Mouse (Mus musculus) left cerebral cortex, postnatal 4 days (tissue): ENCODE measurements around the gene Cpe. TPM values are rescaled to one million over a fixed set of nuclear protein-coding genes. Genes with fewer than 3 reads are reported as not detected.
"Not testable (repeated sequence)": the region's sequence is repeated elsewhere in the genome, so short reads cannot be mapped to it uniquely, and the experiment has no call there.

ENCODE experiments used
- DNase-seq: peaks from one replicate; pipeline ENCODE4 v3.0.0-alpha.2; 2022
- intact Hi-C: fragments of 180-260 bp; cut with DNase I; formaldehyde crosslinking; loops from one replicate; pipeline ENCODE4 v1.15.1; 2025
- total RNA-seq, 2 experiments: library from RNA; stranded (reverse); gene quantifications; 2 replicates each; pipeline ENCODE4 v1.2.3; 2021

Gene Cpe
- total RNA-seq, 2 experiments from 2014 or later: 839 to 915 TPM

- intact Hi-C loops: no loop called here
Measured at GRCm38 (mm10) chr8:64676381-64676780, 16.5 kb downstream of the Cpe start.

GRCm38 (mm10) chr8:64674951-64675585 lies 17.8 kb downstream of the Cpe start:
- DNase-seq: no peak
- intact Hi-C loops: no loop called here

More at GRCm38 (mm10) chr8:64676381-64676780, 16.5 kb downstream of the Cpe start:
- no peak for DNase-seq

GRCm38 (mm10) chr8:64672920-64673319 lies 19.9 kb downstream of the Cpe start:
- intact Hi-C loops: no loop called here
- DNase-seq: no peak

DNA sequence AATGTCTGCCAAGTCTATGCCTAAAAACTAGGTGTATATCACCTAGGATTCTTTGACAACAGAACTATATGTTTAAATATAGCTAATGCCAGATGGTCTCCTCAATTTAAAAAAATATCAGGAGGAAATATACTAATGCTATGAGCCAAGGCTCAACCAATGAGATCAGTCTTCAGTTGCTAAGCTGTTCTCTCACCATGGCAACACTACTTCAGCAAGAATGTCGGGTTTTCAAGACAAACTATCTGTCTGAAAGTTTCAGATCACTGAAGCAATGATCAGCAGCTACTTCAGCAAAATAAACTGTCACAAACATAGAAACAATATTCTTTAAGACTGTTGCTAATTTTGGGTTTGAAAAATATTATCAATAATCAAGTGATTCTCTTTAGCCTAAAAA lies 20.9 kb downstream of the Cpe start:
- DNase-seq: no peak
- intact Hi-C loops: no loop called here

- DNase-seq, intact Hi-C loops: not testable (repeated sequence)
Measured at GRCm38 (mm10) chr8:64666305-64666704, 26.5 kb downstream of the Cpe start.

- intact Hi-C loops: no loop called here
Measured at GRCm38 (mm10) chr8:64665563-64665962, 27.3 kb downstream of the Cpe start.

DNA sequence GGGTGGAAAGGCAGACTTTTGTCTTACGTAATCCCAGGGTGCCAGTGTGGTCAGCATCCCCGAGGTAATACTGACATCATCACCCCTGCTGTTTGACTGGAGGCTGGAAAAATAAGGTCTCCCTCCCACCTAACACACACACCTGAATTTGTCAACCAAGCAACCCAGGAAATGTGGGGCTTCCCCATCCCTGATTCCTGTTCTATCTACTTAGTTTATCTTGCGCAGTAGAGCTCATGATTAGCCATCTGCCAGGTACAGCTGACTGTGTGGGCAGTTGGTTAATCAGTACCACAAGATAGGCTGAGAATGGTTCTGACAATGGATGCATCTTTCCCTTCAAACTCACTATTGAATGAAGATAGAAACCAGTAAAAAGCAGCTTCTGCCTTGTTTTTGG lies 28.0 kb downstream of the Cpe start:
- DNase-seq: no peak
- intact Hi-C loops: no loop called here

More at GRCm38 (mm10) chr8:64665563-64665962, 27.3 kb downstream of the Cpe start:
- no peak for DNase-seq

DNA sequence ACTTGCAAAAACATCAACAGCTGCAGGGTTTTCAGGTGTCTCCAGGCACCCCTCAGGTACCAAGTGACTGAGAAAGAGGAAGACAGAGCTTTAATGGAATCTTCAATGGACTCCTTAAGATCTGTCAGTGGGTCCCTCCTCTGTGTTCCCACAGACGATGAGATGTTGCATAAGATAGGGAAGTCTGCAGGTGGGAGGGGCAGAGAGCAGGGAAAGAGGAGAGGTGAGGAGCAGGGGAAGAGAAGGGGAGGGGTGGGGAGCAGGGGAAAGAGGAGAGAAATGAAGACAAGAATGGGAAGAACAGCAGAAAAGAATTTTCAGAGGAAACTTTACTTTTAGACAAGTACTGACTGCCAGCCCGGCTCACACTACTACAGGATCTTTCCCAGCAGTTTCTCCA lies 28.5 kb downstream of the Cpe start:
- intact Hi-C loops: no loop called here
- DNase-seq: no peak

- intact Hi-C loops: no loop called here
Measured at GRCm38 (mm10) chr8:64659097-64659496, 33.8 kb downstream of the Cpe start.

DNA sequence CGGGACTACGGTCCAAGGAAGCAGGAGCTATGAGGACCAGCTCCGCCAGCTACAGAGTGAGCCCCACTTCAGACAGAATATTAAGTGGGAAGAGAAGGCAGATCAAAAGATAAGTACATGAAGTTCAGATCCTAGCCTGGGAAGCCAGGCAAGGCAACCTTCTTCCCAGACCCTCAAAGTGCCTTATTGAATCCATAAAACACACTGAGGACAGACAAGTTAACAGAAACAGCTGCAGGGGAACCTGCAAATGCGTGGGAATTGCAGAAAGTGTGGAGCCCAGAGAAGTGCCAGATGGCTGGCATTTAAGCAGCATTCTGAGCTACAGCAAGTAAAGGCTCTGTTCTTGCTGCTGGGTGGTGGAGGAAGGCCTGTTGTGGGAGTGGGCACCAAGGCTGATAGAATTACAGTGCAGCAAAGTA lies 34.9 kb downstream of the Cpe start:
- no peak for DNase-seq
- intact Hi-C loops: no loop called here

More at GRCm38 (mm10) chr8:64659097-64659496, 33.8 kb downstream of the Cpe start:
- DNase-seq: no peak

DNA sequence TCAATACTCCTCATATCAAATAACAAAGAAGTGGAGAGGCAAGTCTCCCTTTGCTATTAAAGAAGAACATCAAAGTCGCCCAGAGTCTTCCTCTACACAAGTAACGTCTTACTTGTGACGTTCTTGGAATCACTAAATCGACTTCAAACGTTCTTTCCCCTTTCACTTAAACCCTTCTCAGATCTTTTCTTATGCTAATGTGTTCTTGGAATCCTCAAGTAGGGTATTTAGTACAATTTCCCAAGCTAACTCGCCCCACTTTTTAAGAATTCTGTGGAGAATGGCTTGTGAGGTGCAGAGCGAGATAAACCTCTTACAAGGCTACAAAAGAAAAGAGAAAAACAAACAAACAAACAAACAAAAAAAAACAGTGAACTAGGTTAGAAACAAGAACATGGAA lies 35.3 kb downstream of the Cpe start:
- intact Hi-C loops: no loop called here
- no peak for DNase-seq

DNA sequence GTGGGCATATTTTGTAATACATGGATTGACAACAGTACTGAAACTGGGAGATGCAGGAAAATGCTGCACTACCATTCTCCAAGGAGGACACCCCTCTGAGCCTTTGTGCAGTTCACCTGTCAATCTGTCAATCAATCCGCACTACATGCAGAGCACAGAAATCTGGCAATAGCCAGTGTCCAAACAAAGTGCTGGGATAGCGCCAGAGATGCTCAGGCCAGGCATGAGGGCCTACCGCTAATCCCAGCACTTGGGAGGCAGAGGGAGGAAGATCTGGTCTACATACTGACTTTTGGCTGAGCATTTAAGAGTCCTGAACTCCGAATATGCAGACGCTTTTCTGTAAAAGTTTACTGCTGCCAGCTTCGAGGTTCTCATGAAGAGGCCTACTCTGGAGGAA lies 37.0 kb downstream of the Cpe start:
- peak; percentile 21 for DNase-seq
- intact Hi-C loops: no loop called here

- DNase-seq: no peak
- intact Hi-C loops: no loop called here
Measured at GRCm38 (mm10) chr8:64655087-64655486, 37.8 kb downstream of the Cpe start.

- intact Hi-C loops: no loop called here
- no peak for DNase-seq
Measured at GRCm38 (mm10) chr8:64652285-64652684, 40.6 kb downstream of the Cpe start.

GRCm38 (mm10) chr8:64648063-64648462 lies 44.8 kb downstream of the Cpe start:
- intact Hi-C loops: no loop called here
- no peak for DNase-seq

GRCm38 (mm10) chr8:64647148-64647547 lies 45.7 kb downstream of the Cpe start:
- intact Hi-C loops: no loop called here
- no peak for DNase-seq

DNA sequence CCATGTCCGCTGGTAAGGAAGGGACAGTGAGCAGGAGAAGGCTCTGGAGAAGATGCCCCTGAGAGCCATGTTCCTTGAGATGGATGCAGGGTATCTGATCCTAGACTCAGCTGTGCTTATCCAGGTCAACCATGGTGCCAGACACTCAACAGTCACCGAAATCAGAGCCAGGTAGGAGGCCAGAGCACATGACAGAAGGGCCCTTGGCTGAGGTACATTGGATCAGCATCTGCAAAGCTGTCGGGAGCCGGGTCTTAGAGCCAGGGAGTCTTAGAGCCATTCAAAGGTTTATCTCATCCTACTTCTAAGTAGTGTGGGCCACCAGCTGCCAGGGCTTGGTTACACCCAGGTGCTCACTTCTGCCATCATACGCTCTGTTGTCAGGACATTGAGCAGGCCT lies 46.4 kb downstream of the Cpe start:
- intact Hi-C loops: no loop called here
- DNase-seq: no peak

DNA sequence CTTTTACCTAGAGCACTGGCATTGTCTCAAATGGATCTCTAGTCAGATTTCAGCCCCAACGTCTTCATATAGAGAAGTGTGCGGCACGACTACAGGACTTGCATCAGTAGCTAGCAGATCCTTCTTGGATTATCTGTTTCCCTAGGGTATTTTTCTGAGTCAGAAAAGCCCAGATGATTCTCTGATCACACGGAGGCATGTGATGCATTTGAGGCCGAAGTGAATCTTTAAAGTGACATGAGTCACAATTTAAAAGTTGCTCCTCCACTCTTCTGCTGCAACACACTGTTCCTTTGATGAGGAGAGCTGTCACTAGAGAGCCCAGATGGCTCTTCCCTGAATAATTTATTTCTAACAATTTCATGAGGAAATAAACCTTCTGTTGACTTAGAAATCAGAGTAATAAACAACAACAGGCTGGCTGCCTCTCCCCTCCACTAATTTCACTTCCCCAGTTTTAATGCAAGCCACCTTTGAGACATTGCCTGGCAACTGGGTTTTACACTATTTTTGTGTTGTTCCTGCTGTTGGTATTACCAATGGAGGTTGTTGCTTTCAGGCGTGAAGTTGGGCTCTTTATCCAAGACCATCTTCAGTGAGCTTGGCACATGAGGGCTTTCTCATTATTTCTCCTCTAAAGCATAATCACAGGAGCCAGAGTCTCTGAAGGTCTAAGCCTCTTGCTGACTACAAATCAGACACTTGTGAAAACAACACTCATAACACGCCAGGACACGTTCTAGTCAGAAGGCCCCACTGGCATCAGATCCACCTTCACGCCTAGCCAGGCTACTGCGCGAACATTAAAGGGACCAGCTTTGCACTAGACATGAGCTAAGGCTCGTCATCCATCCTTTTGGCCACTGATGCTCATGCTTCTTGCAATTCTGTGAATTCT lies 48.5 kb downstream of the Cpe start:
- no peak for DNase-seq
- intact Hi-C loops: no loop called here

DNA sequence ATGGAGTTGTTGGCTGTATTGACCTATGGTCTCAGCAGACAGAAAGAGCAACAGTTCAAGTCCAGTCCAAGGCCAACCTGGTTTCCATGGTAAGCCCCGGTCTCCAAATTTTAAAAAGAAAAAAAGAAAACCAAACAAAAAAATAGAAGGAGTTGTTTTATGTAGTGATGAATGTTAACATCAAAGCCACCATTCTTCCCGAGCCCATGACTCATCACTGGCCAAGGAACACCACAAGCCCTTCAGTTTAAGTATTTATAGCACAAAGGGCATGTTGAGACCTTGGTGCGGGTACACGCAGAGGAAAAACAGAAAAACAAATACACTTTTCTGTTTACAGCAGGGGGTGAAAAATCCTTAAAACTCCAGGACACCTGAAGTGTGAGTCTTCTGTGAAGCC lies 49.5 kb downstream of the Cpe start:
- intact Hi-C loops: no loop called here

DNA sequence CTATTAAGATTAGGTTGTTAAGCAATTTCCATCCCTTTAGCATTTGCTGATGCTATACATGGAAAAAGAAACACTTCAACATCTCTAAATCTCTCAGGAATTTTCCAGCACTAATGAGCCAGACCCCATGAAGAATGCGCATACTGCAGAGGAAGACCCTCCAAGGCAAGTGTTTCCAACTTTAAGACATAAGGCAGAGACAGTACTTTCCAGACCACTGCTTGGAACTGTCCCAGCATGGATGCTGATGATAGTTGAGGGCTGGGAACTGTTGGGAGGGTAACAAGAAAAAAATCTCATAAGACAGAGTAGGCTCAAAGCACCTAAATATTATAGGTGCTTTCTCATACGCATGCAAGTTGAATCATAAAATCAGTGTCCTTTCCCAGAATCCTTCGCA lies 50.1 kb downstream of the Cpe start:
- intact Hi-C loops: no loop called here
- no peak for DNase-seq

More for the DNA sequence above, 49.5 kb downstream of the Cpe start:
- DNase-seq: no peak

- intact Hi-C loops: no loop called here
- DNase-seq: no peak
Measured at GRCm38 (mm10) chr8:64640599-64640998, 52.3 kb downstream of the Cpe start.

- DNase-seq: no peak
- intact Hi-C loops: no loop called here
Measured at GRCm38 (mm10) chr8:64639676-64640075, 53.2 kb downstream of the Cpe start.
